Mouse (Mus musculus) forebrain, embryonic 14.5 days (tissue): Measurements from ENCODE around the gene Aff3. TPM values are rescaled to one million over a fixed set of nuclear protein-coding genes. Genes with fewer than 3 reads are reported as not detected.

Source experiments
- ATAC-seq: fragments of 200-750 bp; cut with Nextera tagmentation; 2 replicates; pipeline ENCODE4 v1.8.0; 2017; ENCODE audit warnings: mild to moderate bottlenecking, moderate library complexity
- DNase-seq: peaks from one replicate; pipeline ENCODE4 v3.0.0-alpha.2; 2015; ENCODE audit warnings: low spot score
- H3K27ac ChIP-seq: fragments of 300-500 bp; sonication (generic); 2 replicates; pipeline ENCODE4 v1.5.1; 2014; ENCODE audit warnings: low read depth, mild to moderate bottlenecking, control low read depth, low read length, moderate library complexity
- H3K27me3 ChIP-seq: fragments of 300-500 bp; sonication (generic); replicated peaks from 2 replicates; pipeline ENCODE4 v1.6.1; 2014; ENCODE audit warnings: low read length, control low read depth, mixed read lengths; ENCODE audit not compliant: control insufficient read depth, insufficient read depth
- H3K36me3 ChIP-seq: fragments of 300-500 bp; sonication (generic); 2 replicates; pipeline ENCODE4 v1.6.1; 2014; ENCODE audit warnings: low read length, control low read depth; ENCODE audit not compliant: control insufficient read depth, insufficient read depth
- H3K4me1 ChIP-seq: fragments of 300-500 bp; sonication (generic); 2 replicates; pipeline ENCODE4 v1.6.1; 2014; ENCODE audit warnings: antibody characterized with exemption, low read length, control low read depth; ENCODE audit not compliant: control insufficient read depth, insufficient read depth
- H3K4me2 ChIP-seq: fragments of 300-500 bp; sonication (generic); 2 replicates; pipeline ENCODE4 v1.6.1; 2014; ENCODE audit warnings: mild to moderate bottlenecking, control low read depth, low read length
- H3K4me3 ChIP-seq: fragments of 300-500 bp; sonication (generic); 2 replicates; pipeline ENCODE4 v1.5.1; 2014; ENCODE audit warnings: low read depth, low read length, control low read depth
- H3K9ac ChIP-seq: fragments of 300-500 bp; sonication (generic); 2 replicates; pipeline ENCODE4 v1.6.1; 2014; ENCODE audit warnings: mild to moderate bottlenecking, low read length, control low read depth, moderate library complexity
- H3K9me3 ChIP-seq: fragments of 300-500 bp; sonication (generic); replicated peaks from 2 replicates; pipeline ENCODE4 v1.6.1; 2016; ENCODE audit warnings: low read length, control low read depth, mixed read lengths; ENCODE audit not compliant: control insufficient read depth
- WGBS: fragments of 180-500 bp; shearing (Covaris S2); extraction: QIAGEN DNeasy Blood & Tissue Kit; methylation state at CpG from one replicate; pipeline ENCODE4 v1.1.7; 2014; 5-methylcytosine and 5-hydroxymethylcytosine counted together
- polyA plus RNA-seq: library from polyadenylated mRNA; unstranded; fragments of >200 nt; fragmentation: Nextera tagmentation; extraction: Ambion mirVana; gene quantifications from 2 replicates; pipeline ENCODE4 v1.2.1, GENCODE M21; 2014

Gene Aff3
- polyA plus RNA-seq, 1 experiment from 2014 or later, result 15.5 TPM

DNA sequence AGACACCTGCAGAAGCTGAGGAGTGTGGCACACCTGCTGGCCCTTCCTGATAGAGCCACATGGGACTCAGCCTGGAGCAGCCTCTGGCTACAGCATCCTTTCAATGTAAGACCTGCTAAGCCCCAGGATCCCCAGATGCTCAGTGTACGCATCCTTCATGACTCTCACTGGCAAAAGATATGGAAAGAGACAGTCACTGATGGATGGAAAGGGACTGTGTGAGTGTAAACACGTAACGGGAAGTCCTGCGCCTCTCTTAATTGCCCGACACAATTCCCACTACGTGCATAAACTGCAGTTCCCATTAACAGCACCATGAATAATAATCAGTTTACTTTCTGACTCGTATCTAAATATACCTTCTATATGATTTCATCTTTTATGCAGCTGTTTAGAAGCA lies 275.2 kb downstream of the Aff3 start:
- 36% methylated on average over 7 of the region's 7 CpGs for WGBS
- Histone ChIP-seq H3K27me3 (no peaks in the 10 kb centered on the region), H3K4me1 (peaks cover 25% of the 10 kb centered on the region), H3K4me3 (no peak overlapping the region), H3K9ac (no peak overlapping the region), H3K36me3 (no peaks in the 10 kb centered on the region), H3K9me3 (no peaks in the 10 kb centered on the region), H3K4me2 (no peak overlapping the region), H3K27ac (0 out of 2 replicates have a peak overlapping the region, but pooled peaks have one; percentile 33)
- DNase-seq, result peak; percentile 44
- ATAC-seq, result peak; percentile 32; the same call in 1 of the 2 replicates

DNA sequence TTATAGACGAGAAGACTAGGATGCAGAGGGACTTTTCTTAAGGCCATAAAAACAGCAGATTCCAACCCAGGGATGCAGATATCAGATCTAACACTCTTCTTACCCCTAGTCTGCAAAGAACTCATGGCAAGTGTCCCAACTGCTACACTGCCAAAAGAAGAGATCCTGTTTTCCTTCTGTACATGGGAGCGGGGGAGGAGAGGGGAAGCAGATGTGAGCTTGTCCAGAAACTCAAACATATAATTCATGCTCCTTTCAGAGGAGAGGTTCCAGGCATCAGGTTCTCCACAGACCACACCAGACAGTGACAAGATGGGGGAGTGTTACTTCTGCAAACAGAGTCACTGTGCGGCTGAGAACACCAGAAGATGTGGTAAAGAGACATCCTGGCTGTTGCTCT lies 276.3 kb downstream of the Aff3 start:
- Histone ChIP-seq H3K27ac (no peak overlapping the region), H3K4me3 (no peak overlapping the region), H3K27me3 (no peaks in the 10 kb centered on the region), H3K9ac (no peak overlapping the region), H3K9me3 (no peaks in the 10 kb centered on the region), H3K4me2 (no peak overlapping the region), H3K4me1 (peaks cover 14% of the 10 kb centered on the region), H3K36me3 (no peaks in the 10 kb centered on the region)
- ATAC-seq (no peak), DNase-seq (peak; percentile 25)
- WGBS, result 81% methylated on average over 3 of the region's 3 CpGs

DNA sequence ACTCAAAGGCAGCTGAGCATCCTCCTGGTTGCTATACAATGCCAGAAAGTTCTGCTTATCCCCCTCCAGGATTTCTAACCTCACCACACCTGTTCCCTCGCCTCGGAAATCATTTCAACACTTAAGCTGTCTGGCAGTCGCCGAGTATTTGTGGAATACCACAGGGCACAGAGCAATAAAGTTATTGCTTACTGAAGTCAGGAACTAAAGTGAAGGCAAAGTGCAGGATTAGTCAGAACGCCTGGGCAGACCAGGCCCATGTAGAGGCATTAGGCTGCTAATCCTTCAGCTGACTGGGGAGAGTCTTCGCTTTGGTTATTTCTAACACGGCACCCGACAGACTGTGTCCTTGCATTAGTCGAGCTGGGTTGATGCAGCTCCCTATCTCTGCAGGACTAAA lies 277.3 kb downstream of the Aff3 start:
- no peak for ATAC-seq

DNA sequence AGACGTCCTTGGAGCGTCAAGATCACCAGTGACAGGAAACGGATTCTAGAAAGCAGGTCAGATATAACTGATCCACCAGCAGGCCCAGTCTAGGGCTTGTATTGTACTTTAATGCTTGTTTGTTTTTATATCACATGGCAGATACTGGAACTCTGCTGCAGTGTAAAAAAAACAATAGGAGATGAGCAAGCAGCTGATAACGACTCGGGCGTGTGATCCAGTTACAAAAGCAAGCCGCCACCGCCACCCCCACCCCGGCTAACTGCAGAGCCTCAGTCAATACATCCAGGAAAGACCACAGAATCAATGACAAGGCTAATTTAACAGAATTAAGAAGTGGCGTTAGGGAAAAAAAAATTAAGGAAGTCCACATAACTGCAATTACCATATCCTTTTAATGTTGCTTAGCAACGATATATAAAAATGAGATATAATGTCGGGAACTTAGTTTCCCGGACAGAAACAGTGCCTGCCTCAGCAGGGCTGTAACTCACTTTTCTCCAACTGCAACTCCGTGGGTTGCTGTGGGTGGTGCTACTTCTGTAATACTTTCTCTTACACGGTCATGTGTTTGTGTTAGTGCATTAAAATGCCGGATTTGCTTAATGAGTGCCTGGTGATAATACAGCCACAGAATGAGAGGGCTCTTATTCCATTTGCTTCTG lies 280.2 kb downstream of the Aff3 start:
- H3K4me1 ChIP-seq, result peaks cover 3% of the 10 kb centered on the region; the same call in 1 of the 2 replicates
- no peak overlapping the region for H3K4me3 ChIP-seq
- 0 out of 2 replicates have a peak, but pooled peaks cover 3% of the 10 kb centered on the region for H3K9me3 ChIP-seq
- no peaks in the 10 kb centered on the region for H3K36me3 ChIP-seq
- H3K27ac ChIP-seq, result no peak overlapping the region
- no peak overlapping the region for H3K9ac ChIP-seq
- ATAC-seq (no peak), DNase-seq (no peak)
- H3K4me2 ChIP-seq, result no peak overlapping the region
- no peaks in the 10 kb centered on the region for H3K27me3 ChIP-seq
- WGBS, result 30% methylated on average over 16 of the region's 16 CpGs

More for the DNA sequence above, 277.3 kb downstream of the Aff3 start:
- Histone ChIP-seq H3K27ac (no peak overlapping the region), H3K4me2 (no peak overlapping the region), H3K9me3 (no peaks in the 10 kb centered on the region), H3K36me3 (no peaks in the 10 kb centered on the region), H3K4me1 (peaks cover 12% of the 10 kb centered on the region), H3K9ac (no peak overlapping the region), H3K4me3 (no peak overlapping the region), H3K27me3 (no peaks in the 10 kb centered on the region)
- WGBS, result 82% methylated on average over 9 of the region's 9 CpGs
- DNase-seq, result no peak

DNA sequence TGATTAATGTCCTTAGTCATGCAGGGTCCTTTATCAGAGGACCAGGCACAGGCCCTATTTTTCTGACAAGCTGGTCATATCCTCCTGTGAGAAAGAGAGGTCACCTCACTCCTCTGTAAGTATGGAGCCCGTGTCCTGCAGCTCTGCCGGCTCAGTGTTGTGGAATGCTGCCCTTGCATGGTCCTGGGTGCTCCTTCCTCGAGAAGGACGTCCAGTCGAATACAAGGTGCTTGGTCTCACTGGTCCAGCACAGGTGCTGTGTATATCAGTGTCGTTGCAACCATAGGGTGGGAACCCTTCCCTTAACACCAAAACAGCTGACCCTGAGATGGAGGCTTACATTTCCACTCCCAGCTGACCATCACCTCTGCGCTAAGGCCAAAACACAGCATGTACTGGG lies 280.7 kb downstream of the Aff3 start:
- H3K36me3 ChIP-seq, result no peaks in the 10 kb centered on the region
- WGBS, result 88% methylated on average over 7 of the region's 7 CpGs
- H3K27ac ChIP-seq, result no peak overlapping the region
- H3K9ac ChIP-seq, result no peak overlapping the region
- no peak for ATAC-seq
- no peak overlapping the region for H3K4me3 ChIP-seq
- no peaks in the 10 kb centered on the region for H3K27me3 ChIP-seq
- no peak overlapping the region for H3K4me2 ChIP-seq
- H3K9me3 ChIP-seq, result 0 out of 2 replicates have a peak, but pooled peaks cover 3% of the 10 kb centered on the region
- DNase-seq, result no peak
- H3K4me1 ChIP-seq, result no peaks in the 10 kb centered on the region; the same call in 1 of the 2 replicates

DNA sequence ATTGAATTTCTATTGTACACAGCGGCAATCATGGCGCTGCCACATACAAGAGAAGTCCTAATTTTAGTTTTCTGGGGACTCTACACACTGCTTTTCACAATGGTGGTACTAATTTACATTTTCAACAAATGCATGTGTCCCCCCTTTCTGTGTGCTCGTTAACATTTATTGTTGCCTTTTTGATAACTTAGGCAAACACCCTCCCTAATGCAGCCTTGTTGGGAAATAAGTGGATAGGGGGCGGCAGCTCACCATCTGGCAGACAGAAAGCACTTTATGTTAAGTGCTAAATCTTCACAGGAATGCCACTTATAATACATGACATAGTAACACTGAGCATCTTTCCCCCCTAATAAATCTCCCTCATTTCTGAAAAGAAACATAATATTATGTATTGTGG lies 282.1 kb downstream of the Aff3 start:
- H3K4me3 ChIP-seq, result no peak overlapping the region
- no peak overlapping the region for H3K4me2 ChIP-seq
- H3K9ac ChIP-seq, result no peak overlapping the region
- no peaks in the 10 kb centered on the region for H3K36me3 ChIP-seq
- no peak overlapping the region for H3K27ac ChIP-seq
- 0 out of 2 replicates have a peak, but pooled peaks cover 3% of the 10 kb centered on the region for H3K9me3 ChIP-seq
- ATAC-seq (0 out of 2 replicates have a peak, but pooled peaks have one; percentile 32), DNase-seq (peak; percentile 47)
- 29% methylated on average over 4 of the region's 4 CpGs for WGBS
- H3K4me1 ChIP-seq, result no peaks in the 10 kb centered on the region; the same call in 1 of the 2 replicates
- H3K27me3 ChIP-seq, result no peaks in the 10 kb centered on the region

DNA sequence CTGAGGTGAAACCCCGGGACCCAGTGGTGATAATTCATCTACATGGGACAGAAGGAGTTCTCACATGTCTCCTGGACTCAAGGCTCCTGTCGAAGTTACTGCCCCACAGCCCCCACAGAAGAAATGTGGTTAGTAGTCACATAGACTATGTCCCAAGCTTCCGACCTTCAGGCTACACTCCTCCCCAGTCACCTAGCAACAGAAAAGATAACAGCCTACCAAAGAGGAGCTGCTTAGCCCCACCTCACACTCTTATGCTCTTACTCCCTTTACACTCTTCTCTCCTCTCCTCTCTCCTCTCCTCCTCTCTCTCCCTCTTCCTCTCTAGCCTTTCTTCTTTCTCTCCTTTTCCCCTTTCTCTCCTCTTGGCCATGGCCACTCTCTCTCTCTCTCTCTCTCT lies 286.8 kb downstream of the Aff3 start:
- H3K27ac ChIP-seq, result no peak overlapping the region
- 85% methylated on average over 3 of the region's 3 CpGs for WGBS
- H3K4me2 ChIP-seq, result no peak overlapping the region
- ATAC-seq (no peak), DNase-seq (no peak)
- H3K4me1 ChIP-seq, result no peaks in the 10 kb centered on the region
- H3K27me3 ChIP-seq, result no peaks in the 10 kb centered on the region
- no peak overlapping the region for H3K9ac ChIP-seq
- no peaks in the 10 kb centered on the region for H3K36me3 ChIP-seq
- 0 out of 2 replicates have a peak, but pooled peaks cover 3% of the 10 kb centered on the region for H3K9me3 ChIP-seq
- no peak overlapping the region for H3K4me3 ChIP-seq

DNA sequence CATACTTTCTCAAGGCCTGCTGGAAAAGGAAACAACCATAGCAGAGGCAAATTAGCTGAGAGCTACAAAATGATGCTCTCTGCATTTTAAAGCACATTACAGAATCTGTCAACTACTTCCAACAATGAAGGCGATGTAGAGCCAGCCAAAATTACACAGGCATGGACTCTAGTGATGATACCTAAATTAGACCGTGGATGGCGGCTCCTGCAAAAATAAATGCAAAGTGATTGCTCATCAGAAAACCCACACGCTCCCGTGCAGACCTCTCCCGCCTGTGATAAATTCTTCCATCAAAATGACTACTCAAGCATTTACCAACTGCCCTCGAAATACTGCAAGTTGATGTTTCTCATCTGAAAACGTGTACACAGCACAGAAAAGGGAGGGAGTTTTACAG lies 295.6 kb downstream of the Aff3 start:
- no peak overlapping the region for H3K4me2 ChIP-seq
- H3K4me1 ChIP-seq, result peaks cover 7% of the 10 kb centered on the region
- H3K36me3 ChIP-seq, result no peaks in the 10 kb centered on the region
- no peak overlapping the region for H3K9ac ChIP-seq
- no peaks in the 10 kb centered on the region for H3K27me3 ChIP-seq
- ATAC-seq (no peak), DNase-seq (no peak)
- H3K4me3 ChIP-seq, result no peak overlapping the region
- 78% methylated on average over 8 of the region's 8 CpGs for WGBS
- H3K9me3 ChIP-seq, result no peaks in the 10 kb centered on the region
- no peak overlapping the region for H3K27ac ChIP-seq

DNA sequence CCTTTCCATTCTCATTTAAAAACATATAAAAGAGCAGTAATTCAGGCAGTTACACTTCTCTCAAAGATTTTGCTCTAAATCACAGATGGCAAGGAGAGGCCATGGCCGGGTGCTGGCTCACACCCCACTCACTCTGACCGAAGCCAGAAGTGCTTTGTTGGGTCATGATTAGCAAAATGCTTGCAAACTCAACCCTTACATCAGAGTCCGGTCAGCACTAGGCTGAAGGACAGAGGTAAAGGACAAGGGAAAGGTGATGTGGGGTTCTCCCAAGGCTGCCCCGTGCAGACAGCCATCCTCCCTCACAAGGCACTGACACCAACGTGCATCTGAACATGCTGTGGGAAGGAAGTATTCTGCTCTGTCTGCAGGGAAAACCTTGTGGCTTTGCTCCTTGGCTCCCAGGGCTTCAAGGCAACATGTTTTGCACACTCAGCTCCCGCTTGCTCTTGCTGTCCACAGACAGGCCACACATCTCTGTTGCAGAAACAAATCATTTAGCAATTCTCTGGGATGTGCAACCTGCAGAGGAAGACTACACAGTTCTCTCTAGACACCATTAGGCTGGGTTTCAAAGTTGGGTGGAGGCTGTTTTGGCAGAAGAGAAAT lies 296.6 kb downstream of the Aff3 start:
- Histone ChIP-seq H3K27ac (peak overlapping the region; percentile 48; the same call in 1 of the 2 replicates), H3K4me1 (peaks cover 11% of the 10 kb centered on the region), H3K9me3 (no peaks in the 10 kb centered on the region), H3K4me2 (no peak overlapping the region), H3K36me3 (no peaks in the 10 kb centered on the region), H3K4me3 (no peak overlapping the region), H3K27me3 (no peaks in the 10 kb centered on the region), H3K9ac (no peak overlapping the region)
- 74% methylated on average over 6 of the region's 6 CpGs for WGBS
- DNase-seq (no peak), ATAC-seq (no peak)
